Mouse (Mus musculus) gastrocnemius, adult 2 months (tissue): Measurements from ENCODE around the gene Lipm. TPM values are rescaled to one million over a fixed set of nuclear protein-coding genes. Genes with fewer than 3 reads are reported as not detected.

ENCODE experiments used
- DNase-seq: peaks from one replicate; pipeline ENCODE4 v3.0.0; 2022
- H3K27ac ChIP-seq: fragments of 200-600 bp; 2 replicates; pipeline ENCODE4 v1.8.1; 2022; ENCODE audit warnings: mild to moderate bottlenecking
- H3K4me3 ChIP-seq: fragments of 200-600 bp; 2 replicates; pipeline ENCODE4 v1.8.1; 2022; ENCODE audit warnings: mild to moderate bottlenecking, moderate library complexity
- CTCF ChIP-seq: fragments of 200-600 bp; IDR thresholded peaks from 2 replicates; pipeline ENCODE4 v1.8.1; 2022; ENCODE audit warnings: antibody characterized with exemption, mild to moderate bottlenecking, moderate library complexity
- intact Hi-C: fragments of 180-260 bp; cut with DNase I; formaldehyde crosslinking; loops from one replicate; pipeline ENCODE4 v1.15.1; 2025
- microRNA-seq: library from miRNA; unstranded; fragments of <30 nt; microRNA quantifications from one replicate; pipeline ENCODE4 v1.2.0, GENCODE M21; 2021
- total RNA-seq, 2 experiments: library from RNA; stranded (reverse); gene quantifications; 2 replicates each; pipeline ENCODE4 v1.2.3; 2021

The Lipm gene
- total RNA-seq, 2 experiments from 2014 or later = not detected

- no peak for DNase-seq
- no peak for TF ChIP-seq CTCF
- intact Hi-C loops = no loop called here
- Histone ChIP-seq H3K27ac (no peak overlapping the region), H3K4me3 (no peak overlapping the region)
Observed at GRCm38 (mm10) chr19:34171167-34171566, 70.4 kb downstream of the Lipm start.

Small RNA genes within 50 kb of the gene (microRNA-seq; reads per million reads assigned to microRNA genes)
- gene Gm23334 = not detected

Other genes with a start within 250 kb of the Lipm start
- not detected for gene Lipf, start 139.7 kb upstream of the Lipm start, total RNA-seq
- not detected for gene Lipk, start 92.6 kb upstream of the Lipm start, total RNA-seq
- not detected for gene Lipn, start 33.6 kb upstream of the Lipm start, total RNA-seq
- gene Ankrd22, start 65.1 kb downstream of the Lipm start, total RNA-seq = not detected
- under 1 TPM; 0.59 to 0.84 TPM for gene Stambpl1, start 91.3 kb downstream of the Lipm start, total RNA-seq
- 10 to 100 TPM; 52.8 to 61.6 TPM for gene Acta2, start 154.7 kb downstream of the Lipm start, total RNA-seq
- gene Fas, start 189.7 kb downstream of the Lipm start, total RNA-seq = 1 to 10 TPM; 4.0 to 5.8 TPM